Mouse (Mus musculus): ENCODE data around the gene Lekr1.

Gene Lekr1

DNA sequence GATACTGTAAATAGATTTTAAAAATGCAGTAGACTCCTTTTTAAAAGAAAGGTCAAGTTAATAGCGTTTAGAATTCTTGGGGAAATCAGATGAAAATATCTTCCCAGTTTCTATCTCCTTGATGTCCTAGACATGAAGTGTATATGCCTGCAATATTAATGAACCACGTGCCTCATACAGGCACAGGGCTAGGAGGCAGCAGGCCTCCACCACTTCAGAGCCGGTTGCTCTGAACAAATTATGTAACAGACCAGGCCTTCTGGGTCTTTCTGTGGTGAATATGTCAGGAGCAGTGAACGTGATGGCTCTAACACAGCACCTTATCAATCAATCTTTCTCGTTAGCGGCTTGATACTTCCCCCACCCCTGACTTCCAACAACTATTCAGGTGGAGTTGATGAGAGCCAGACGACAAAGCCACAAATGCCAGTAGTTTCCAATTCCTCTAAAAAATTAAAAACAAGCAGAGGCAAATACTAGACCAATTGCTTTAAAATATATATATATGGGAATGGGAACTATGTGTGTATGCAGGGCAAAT lies 164.0 kb downstream of the Lekr1 start:
- no peak for DNase-seq (ENCODE audit: extremely low read depth, low read depth, low spot score)

DNA sequence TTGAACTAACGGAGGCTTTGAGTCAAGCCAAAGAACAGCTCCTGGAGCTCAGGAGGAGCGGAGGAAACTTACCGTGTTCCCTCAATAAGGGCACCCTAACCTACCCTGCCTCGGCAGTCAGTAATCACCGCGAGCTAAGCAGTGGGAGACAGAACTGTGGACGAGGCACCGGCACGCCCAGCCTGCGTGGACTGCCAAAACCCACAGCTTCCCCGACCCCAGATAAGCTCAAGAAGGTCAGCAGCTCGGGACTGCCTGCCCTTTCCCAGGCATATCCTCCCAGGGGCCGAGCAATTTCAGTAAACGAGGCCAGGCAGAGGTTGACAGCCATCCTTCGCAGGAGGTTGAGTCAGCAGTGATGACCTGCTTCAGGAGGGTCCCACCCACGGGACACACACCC lies 164.8 kb downstream of the Lekr1 start:
- DNase-seq (ENCODE audit: extremely low read depth, low read depth, low spot score): no peak

DNA sequence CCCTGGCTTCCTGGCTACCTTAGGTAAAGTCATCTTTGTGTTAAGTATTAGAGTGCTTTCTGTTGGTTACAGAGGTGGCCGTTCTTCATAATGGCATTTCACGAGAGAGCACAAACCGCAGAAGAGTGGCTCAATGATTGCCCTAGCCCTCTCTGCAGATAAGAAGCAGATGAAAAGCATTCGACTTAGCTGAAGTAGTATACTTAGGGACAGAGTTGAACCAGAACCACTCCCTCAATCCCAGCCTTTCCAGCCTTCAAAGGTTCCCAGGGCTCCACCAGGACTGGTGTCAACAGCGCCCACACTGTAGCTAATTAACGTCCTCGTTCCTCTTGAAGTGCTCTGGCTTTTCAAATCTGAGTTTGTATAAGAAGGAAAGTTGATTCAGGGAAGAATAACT lies 166.4 kb downstream of the Lekr1 start:
- no peak for DNase-seq (ENCODE audit: extremely low read depth, low read depth, low spot score)

DNA sequence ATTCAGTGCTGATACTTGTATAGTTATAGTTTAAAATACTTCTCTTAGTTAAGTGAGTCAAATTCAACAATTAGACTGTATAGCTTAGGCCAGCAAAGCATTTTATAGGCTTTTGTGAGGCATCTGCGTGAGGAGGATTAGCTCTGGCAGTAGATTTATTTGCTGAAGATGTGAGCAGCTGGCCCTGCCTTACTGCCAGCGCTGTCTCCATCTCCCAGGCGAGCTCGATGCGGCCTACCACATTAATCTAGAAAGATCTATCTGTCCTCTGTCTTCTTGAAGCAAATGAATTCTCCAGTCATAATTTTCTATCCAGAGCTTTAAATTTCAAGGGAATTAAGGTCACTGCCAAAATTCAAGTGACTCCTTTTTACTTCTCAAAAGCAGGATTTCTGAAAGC lies 170.4 kb downstream of the Lekr1 start:
- DNase-seq (ENCODE audit: extremely low read depth, low read depth, low spot score): no peak

- DNase-seq (ENCODE audit: extremely low read depth, low read depth, low spot score): no peak
These were observed 173.6 kb downstream of the Lekr1 start for GRCm38 (mm10) chr3:65839664-65840063.

DNA sequence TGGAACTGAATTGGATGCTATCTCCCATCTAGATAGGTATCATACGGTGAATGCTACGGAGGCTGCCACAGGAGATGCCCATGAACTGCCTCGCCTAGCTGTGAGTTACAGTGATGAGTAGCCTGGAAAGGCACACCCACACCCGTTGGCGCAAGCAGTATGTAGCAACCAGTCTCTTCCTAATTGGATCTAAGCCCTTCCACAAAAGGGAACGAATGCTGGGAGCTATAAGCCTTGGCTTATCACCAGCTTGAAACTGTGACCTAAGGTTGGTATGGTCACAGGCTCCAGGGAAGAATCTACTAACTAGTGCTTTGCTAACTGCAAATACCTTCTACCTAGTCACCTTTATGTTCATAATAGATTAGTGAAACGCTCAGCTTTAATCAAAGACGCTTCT lies 175.1 kb downstream of the Lekr1 start:
- DNase-seq (ENCODE audit: extremely low read depth, low read depth, low spot score): peak; percentile 79

GRCm38 (mm10) chr3:65842515-65843184 lies 176.6 kb downstream of the Lekr1 start:
- DNase-seq (ENCODE audit: extremely low read depth, low read depth, low spot score): no peak

DNA sequence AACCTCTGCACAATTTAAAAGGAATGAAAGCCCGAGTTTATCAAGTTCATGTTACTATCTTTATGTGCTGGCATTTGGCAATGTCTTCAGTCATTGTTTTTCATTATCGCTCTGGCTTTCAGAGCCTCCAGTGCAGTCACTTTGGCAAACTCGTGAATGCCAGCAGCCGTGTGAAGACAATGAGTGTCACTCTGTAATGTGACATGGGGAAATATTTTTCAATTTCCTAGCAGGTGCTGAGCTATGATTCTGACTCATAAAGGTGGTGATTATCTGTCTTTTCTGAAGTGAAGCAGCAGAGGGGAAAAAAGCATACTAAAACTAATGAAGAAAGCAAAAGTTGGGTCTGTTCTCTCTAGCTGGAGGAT lies 177.1 kb downstream of the Lekr1 start:
- DNase-seq (ENCODE audit: extremely low read depth, low read depth, low spot score): no peak

GRCm38 (mm10) chr3:65844302-65844701 lies 178.3 kb downstream of the Lekr1 start:
- DNase-seq (ENCODE audit: extremely low read depth, low read depth, low spot score): no peak

DNA sequence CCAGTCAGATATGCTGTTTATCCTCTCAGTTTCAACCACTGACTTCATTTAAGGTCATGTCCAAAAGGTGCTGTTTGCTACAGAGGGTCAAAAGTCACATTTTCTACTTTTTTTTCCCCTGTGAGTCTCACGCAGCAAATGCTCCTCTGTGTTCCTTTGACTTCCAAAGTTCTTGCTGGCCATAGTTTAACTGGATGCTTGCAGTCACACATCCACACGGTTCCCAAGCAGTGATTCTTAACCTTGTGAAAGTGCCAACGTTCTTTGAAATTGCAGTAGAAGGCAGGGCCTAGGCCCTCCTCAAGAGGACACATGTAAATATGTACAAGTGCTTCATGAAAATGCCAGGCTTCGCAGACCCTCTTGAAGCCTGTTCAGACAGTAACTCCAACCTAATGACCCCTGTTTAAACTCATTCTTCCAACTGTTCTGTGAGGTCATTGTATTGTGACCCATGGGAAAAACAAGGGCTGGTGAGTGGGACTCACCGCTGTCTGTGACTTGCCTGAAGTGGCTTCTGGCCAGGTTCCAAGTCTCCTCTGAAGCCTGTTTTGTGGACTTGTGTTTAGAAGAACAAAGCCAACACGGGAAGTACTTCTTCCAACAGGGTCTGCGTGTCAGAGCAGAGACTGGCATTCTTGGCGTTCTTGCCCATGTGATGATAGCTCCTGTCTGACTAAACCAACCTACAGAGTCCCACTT lies 179.0 kb downstream of the Lekr1 start:
- no peak for DNase-seq (ENCODE audit: extremely low read depth, low read depth, low spot score)

DNA sequence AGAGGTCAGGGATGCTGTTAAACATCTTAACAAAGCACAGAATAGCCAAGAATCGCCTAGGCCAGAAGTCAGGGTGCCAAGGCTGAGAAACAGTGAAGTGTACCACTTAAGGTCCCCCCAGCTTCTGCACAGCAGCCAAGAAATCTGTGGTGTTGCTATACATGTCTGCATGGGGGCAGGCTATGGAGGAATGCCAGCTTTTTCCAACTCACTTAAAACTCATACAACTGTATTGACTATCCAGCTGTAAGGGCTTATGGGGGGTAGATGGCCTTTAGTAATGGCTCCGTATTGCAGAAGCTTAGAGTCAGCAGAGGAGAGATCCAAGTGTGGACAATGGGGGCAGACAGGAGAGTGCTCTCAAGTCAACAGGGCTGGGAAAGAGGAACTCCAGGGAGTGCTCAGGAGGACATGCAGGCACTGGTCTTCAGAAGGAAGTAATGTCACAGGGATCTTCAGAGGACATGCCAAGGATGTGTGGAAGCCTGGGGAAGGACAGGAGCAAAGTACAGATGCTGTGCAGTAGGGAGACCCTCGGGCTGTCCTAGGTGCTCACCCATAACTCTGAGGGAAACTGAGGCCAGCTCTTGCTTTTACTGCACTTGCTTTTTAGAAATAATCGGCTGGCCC lies 181.2 kb downstream of the Lekr1 start:
- no peak for DNase-seq (ENCODE audit: extremely low read depth, low read depth, low spot score)

GRCm38 (mm10) chr3:65853746-65854145 lies 187.7 kb downstream of the Lekr1 start:
- DNase-seq (ENCODE audit: extremely low read depth, low read depth, low spot score): no peak

DNA sequence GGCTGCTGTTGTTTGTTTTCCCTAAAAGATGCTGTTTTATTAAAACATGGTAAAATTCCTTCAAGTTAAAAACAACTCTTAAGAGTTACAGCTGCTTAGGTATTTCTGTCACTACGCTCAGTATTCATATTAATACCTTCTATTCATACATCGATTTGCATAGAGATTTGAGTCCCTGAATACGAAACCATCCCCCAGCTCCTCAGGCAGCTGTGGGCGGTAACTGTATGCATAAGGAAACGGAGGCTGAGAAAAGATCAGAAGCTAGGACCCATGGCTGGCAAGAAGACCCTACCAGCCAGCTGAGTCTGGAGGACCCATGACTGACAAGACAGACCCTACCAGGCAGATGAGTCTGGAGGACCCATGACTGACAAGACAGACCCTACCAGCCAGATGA lies 189.5 kb downstream of the Lekr1 start:
- DNase-seq (ENCODE audit: extremely low read depth, low read depth, low spot score): no peak

- no peak for DNase-seq (ENCODE audit: extremely low read depth, low read depth, low spot score)
These were observed 192.1 kb downstream of the Lekr1 start for GRCm38 (mm10) chr3:65858118-65858517.

- DNase-seq (ENCODE audit: extremely low read depth, low read depth, low spot score): no peak
These were observed 192.8 kb downstream of the Lekr1 start for GRCm38 (mm10) chr3:65858741-65859348.

DNA sequence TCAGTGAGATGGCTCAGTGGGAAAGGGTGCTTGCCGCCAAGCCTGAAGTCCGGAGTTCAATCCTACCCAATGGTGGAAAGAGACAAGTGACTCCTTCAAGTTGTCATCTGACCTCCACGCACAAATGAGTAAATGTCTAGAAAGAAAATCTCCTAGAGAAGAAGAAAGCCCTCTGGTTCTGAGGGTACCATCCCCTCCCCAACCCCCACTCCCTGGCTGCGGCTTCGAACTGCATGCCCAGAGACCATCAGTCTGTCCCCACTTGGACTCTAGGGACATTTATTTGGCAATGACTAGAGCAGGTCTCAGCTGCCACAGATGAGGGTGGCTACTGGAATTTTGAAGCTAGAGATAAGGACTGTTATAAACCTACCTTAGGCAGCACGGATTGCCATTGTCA lies 193.7 kb downstream of the Lekr1 start:
- DNase-seq (ENCODE audit: extremely low read depth, low read depth, low spot score): no peak

DNA sequence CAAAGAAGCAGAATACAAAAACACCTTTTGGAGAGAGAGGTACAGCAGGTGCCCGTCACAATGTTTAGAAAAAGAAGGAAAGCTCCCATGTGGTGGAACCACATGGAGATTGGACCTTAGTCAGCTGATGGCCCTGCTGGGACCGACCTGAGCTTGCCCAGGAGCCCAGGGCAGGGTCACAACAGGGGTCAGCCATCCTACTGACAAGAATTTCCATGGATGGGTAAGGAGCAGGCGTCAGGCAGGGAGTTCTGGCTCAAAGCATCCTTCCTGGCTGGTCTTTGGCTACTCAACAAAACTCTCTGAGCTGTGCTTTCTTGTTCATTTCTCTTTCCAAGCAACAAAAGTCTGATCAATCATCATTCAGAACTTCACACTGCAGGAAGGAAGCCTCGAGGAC lies 194.9 kb downstream of the Lekr1 start:
- DNase-seq (ENCODE audit: extremely low read depth, low read depth, low spot score): no peak

DNA sequence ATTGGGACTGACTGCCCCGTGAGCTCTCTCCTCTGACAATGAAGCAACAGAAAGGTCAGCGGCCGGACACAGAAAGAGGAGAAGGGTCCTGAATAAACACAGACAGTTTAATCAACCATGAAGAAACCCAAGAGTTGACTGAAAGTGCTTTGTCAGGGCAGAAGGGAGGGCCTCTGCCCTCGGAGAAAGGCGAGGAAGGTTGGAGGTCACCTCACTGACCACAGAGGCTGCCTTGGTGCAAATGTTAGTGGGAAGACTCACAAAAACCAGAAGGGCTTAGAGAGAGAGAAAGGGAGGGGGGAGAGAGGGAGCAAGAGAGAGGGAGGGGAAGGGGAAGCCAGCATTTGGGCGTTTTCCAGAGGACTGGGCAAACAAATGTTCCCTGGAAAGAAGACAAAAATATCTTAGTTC lies 195.4 kb downstream of the Lekr1 start:
- no peak for DNase-seq (ENCODE audit: extremely low read depth, low read depth, low spot score)

DNA sequence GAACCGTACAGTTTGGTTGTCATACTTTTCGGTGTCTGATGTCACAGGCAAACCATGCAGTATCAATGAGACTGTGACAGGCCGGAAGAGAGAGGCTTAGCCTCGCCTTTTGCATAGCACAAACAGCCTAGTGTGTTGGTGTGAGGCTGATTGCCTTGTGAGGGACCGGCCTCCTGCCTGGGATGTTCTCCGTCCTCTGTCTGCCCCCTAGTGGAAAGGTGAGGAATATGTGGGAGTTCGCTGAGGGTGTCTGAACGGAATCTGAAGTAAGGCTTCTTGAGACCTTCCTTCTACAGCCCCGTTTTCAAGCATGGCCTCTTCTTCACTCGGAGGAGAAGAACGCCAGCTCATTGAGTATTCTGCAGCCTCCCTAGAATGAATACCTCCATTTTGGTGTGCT lies 197.3 kb downstream of the Lekr1 start:
- DNase-seq (ENCODE audit: extremely low read depth, low read depth, low spot score): no peak

- peak; percentile 91 for DNase-seq (ENCODE audit: extremely low read depth, low read depth, low spot score)
These were observed 197.8 kb downstream of the Lekr1 start for GRCm38 (mm10) chr3:65863762-65864377.

DNA sequence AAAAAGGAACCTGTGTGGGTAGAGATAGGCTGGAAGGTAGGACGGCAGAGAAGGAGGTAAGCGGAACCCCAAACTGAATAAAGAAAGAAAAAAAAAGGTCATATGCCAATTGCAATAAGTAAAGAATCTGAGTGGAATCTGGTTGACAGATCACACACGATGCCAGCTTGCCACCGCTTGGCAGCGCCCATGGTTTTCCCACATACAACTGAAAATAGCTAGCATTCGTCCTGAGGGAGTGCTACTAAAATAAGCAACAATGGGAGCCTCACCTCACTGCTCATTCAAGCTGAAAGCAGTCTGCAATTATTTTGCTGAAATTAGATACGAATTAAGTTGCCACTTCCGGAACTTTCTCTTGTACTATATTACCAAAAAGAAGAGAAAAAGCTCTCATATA lies 202.9 kb downstream of the Lekr1 start:
- no peak for DNase-seq (ENCODE audit: extremely low read depth, low read depth, low spot score)
